Mouse (Mus musculus) forebrain, embryonic 13.5 days (tissue): ENCODE data around the gene Atf2. TPM values are rescaled to one million over a fixed set of nuclear protein-coding genes. Genes with fewer than 3 reads are reported as not detected.

ENCODE experiments used
- ATAC-seq: fragments of 200-750 bp; cut with Nextera tagmentation; 2 replicates; pipeline ENCODE4 v1.8.0; 2017
- H3K27ac ChIP-seq: fragments of 300-500 bp; sonication (generic); 2 replicates; pipeline ENCODE4 v1.5.1; 2015; ENCODE audit warnings: inconsistent platforms, mild to moderate bottlenecking, moderate library complexity
- H3K27me3 ChIP-seq: fragments of 300-500 bp; sonication (generic); 2 replicates; pipeline ENCODE4 v1.6.1; 2015; ENCODE audit warnings: mild to moderate bottlenecking, inconsistent platforms
- H3K36me3 ChIP-seq: fragments of 300-500 bp; sonication (generic); 2 replicates; pipeline ENCODE4 v1.6.1; 2015; ENCODE audit warnings: mild to moderate bottlenecking, inconsistent platforms; ENCODE audit not compliant: poor library complexity, severe bottlenecking
- H3K4me1 ChIP-seq: fragments of 300-500 bp; sonication (generic); 2 replicates; pipeline ENCODE4 v1.6.1; 2015; ENCODE audit warnings: inconsistent platforms
- H3K4me2 ChIP-seq: fragments of 300-500 bp; sonication (generic); 2 replicates; pipeline ENCODE4 v1.6.1; 2015; ENCODE audit warnings: inconsistent platforms, mild to moderate bottlenecking, moderate library complexity
- H3K4me3 ChIP-seq: fragments of 300-500 bp; sonication (generic); 2 replicates; pipeline ENCODE4 v1.5.1; 2015; ENCODE audit warnings: mild to moderate bottlenecking, inconsistent platforms
- H3K9ac ChIP-seq: fragments of 300-500 bp; sonication (generic); 2 replicates; pipeline ENCODE4 v1.6.1; 2015; ENCODE audit warnings: mild to moderate bottlenecking, inconsistent platforms
- H3K9me3 ChIP-seq: fragments of 300-500 bp; sonication (generic); replicated peaks from 2 replicates; pipeline ENCODE4 v1.6.1; 2016; ENCODE audit warnings: inconsistent platforms
- WGBS: fragments of 180-500 bp; shearing (Covaris S2); methylation state at CpG from one replicate; pipeline ENCODE4 v1.1.7; 2015; 5-methylcytosine and 5-hydroxymethylcytosine counted together
- polyA plus RNA-seq: library from polyadenylated mRNA; unstranded; fragments of >200 nt; fragmentation: Nextera tagmentation; extraction: Ambion mirVana; gene quantifications from 2 replicates; pipeline ENCODE4 v1.2.1, GENCODE M21; 2015

The Atf2 gene
- polyA plus RNA-seq, 1 experiment from 2014 or later = 99.9 TPM

- ATAC-seq = peak; percentile 63; the same call in 1 of the 2 replicates
- H3K36me3 ChIP-seq = no peaks in the 10 kb centered on the region
- 0 out of 2 replicates have a peak, but pooled peaks cover 7% of the 10 kb centered on the region for H3K4me1 ChIP-seq
- H3K9ac ChIP-seq = no peak overlapping the region
- H3K27ac ChIP-seq = no peak overlapping the region
- 54% methylated on average over 2 of the region's 2 CpGs for WGBS
- H3K9me3 ChIP-seq = no peaks in the 10 kb centered on the region
- no peak overlapping the region for H3K4me2 ChIP-seq
- H3K4me3 ChIP-seq = no peak overlapping the region
- H3K27me3 ChIP-seq = no peaks in the 10 kb centered on the region
These were observed 102.1 kb downstream of the Atf2 start for GRCm38 (mm10) chr2:73790332-73790731.

GRCm38 (mm10) chr2:73788395-73788794, 104.0 kb downstream of the Atf2 start:
- H3K4me2 ChIP-seq = no peak overlapping the region
- 0 out of 2 replicates have a peak, but pooled peaks cover 7% of the 10 kb centered on the region for H3K4me1 ChIP-seq
- ATAC-seq = no peak
- WGBS = 82% methylated on average over 6 of the region's 6 CpGs
- no peak overlapping the region for H3K4me3 ChIP-seq
- no peak overlapping the region for H3K27ac ChIP-seq
- no peak overlapping the region for H3K9ac ChIP-seq
- H3K9me3 ChIP-seq = 0 out of 2 replicates have a peak, but pooled peaks cover 4% of the 10 kb centered on the region
- H3K27me3 ChIP-seq = no peaks in the 10 kb centered on the region
- no peaks in the 10 kb centered on the region for H3K36me3 ChIP-seq

GRCm38 (mm10) chr2:73782371-73782905, 110.0 kb downstream of the Atf2 start:
- Histone ChIP-seq H3K27ac (no peak overlapping the region), H3K9me3 (0 out of 2 replicates have a peak, but pooled peaks cover 4% of the 10 kb centered on the region), H3K4me3 (no peak overlapping the region), H3K9ac (no peak overlapping the region), H3K36me3 (no peaks in the 10 kb centered on the region), H3K4me2 (no peak overlapping the region), H3K27me3 (no peaks in the 10 kb centered on the region), H3K4me1 (peaks cover 45% of the 10 kb centered on the region)
- 39% methylated on average over 9 of the region's 9 CpGs for WGBS
- ATAC-seq = no peak

- peak overlapping the region; percentile 37; the same call in 1 of the 2 replicates for H3K4me2 ChIP-seq
- no peaks in the 10 kb centered on the region for H3K36me3 ChIP-seq
- H3K9ac ChIP-seq = no peak overlapping the region
These were observed 112.0 kb downstream of the Atf2 start for GRCm38 (mm10) chr2:73780321-73781010.

GRCm38 (mm10) chr2:73779796-73780195, 112.6 kb downstream of the Atf2 start:
- H3K4me1 ChIP-seq = peaks cover 51% of the 10 kb centered on the region
- H3K27ac ChIP-seq = no peak overlapping the region
- WGBS = 21% methylated on average over 7 of the region's 7 CpGs
- peak overlapping the region; percentile 37 for H3K4me2 ChIP-seq
- no peak overlapping the region for H3K4me3 ChIP-seq
- no peaks in the 10 kb centered on the region for H3K36me3 ChIP-seq
- ATAC-seq = no peak
- H3K9ac ChIP-seq = no peak overlapping the region
- 0 out of 2 replicates have a peak, but pooled peaks cover 4% of the 10 kb centered on the region for H3K9me3 ChIP-seq
- H3K27me3 ChIP-seq = no peaks in the 10 kb centered on the region

More at GRCm38 (mm10) chr2:73780321-73781010, 112.0 kb downstream of the Atf2 start:
- Histone ChIP-seq H3K4me3 (no peak overlapping the region), H3K27ac (0 out of 2 replicates have a peak overlapping the region, but pooled peaks have one; percentile 3), H3K27me3 (no peaks in the 10 kb centered on the region), H3K4me1 (peaks cover 51% of the 10 kb centered on the region), H3K9me3 (0 out of 2 replicates have a peak, but pooled peaks cover 4% of the 10 kb centered on the region)
- WGBS = 62% methylated on average over 14 of the region's 14 CpGs
- ATAC-seq = no peak; the same call in 1 of the 2 replicates

- H3K4me2 ChIP-seq = peak overlapping the region; percentile 37
- 45% methylated on average over 4 of the region's 4 CpGs for WGBS
- no peak overlapping the region for H3K9ac ChIP-seq
- peak overlapping the region; percentile 44 for H3K27ac ChIP-seq
- peaks cover 55% of the 10 kb centered on the region for H3K4me1 ChIP-seq
- no peaks in the 10 kb centered on the region for H3K9me3 ChIP-seq
- H3K4me3 ChIP-seq = no peak overlapping the region
- ATAC-seq = no peak; the same call in 1 of the 2 replicates
- no peaks in the 10 kb centered on the region for H3K27me3 ChIP-seq
- no peaks in the 10 kb centered on the region for H3K36me3 ChIP-seq
These were observed 113.3 kb downstream of the Atf2 start for GRCm38 (mm10) chr2:73779016-73779595.

GRCm38 (mm10) chr2:73776936-73777335, 115.5 kb downstream of the Atf2 start:
- Histone ChIP-seq H3K36me3 (no peaks in the 10 kb centered on the region), H3K9me3 (no peaks in the 10 kb centered on the region), H3K27me3 (no peaks in the 10 kb centered on the region), H3K9ac (no peak overlapping the region), H3K4me2 (no peak overlapping the region; the same call in 1 of the 2 replicates), H3K4me1 (peaks cover 60% of the 10 kb centered on the region), H3K4me3 (no peak overlapping the region), H3K27ac (no peak overlapping the region)
- ATAC-seq = no peak
- 36% methylated on average over 4 of the region's 4 CpGs for WGBS

DNA sequence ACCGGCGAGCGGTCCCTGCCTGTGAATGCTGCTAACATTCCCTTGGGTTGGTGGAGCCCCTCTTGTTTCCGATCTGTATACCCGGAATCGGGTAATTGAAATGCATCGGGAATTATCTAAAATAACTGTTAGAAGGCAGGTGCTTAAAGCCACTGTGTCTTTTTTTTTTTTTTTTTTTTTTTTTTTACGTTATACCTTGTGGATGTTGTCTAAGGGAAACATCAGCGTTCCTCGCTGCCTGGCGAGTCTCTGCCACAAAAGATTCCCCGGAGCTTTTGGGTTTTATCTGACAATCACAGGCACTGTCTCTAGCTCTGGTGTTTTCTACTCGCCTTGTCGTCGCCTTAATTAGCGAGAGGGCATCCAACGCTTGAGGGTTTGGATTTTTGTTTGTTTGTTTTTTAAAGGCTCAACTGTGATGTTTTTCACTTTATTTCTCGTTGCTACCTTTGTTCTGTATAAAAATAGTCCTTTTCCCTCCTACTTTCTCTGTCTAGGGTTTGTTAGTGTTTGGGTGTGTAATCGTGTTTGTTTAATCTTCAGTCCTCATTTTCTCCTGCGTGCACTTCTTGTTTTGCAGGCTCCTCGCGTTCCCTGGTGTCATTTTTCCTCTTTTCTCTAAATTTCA, 116.6 kb downstream of the Atf2 start:
- WGBS = under 1% methylated on average over 22 of the region's 22 CpGs
- no peaks in the 10 kb centered on the region for H3K36me3 ChIP-seq
- no peaks in the 10 kb centered on the region for H3K9me3 ChIP-seq
- H3K27me3 ChIP-seq = no peaks in the 10 kb centered on the region
- peak overlapping the region; percentile 82 for H3K4me3 ChIP-seq
- peak overlapping the region; percentile 67 for H3K4me2 ChIP-seq
- ATAC-seq = peak; percentile 22; the same call in 1 of the 2 replicates
- peak overlapping the region; percentile 89 for H3K27ac ChIP-seq
- peaks cover 60% of the 10 kb centered on the region for H3K4me1 ChIP-seq
- peak overlapping the region; percentile 89 for H3K9ac ChIP-seq

GRCm38 (mm10) chr2:73774786-73775682, 117.4 kb downstream of the Atf2 start, which contains the start of gene Chn1:
Gene Chn1 (minus strand): TSS chr2:73775346.
- H3K36me3 ChIP-seq = no peaks in the 10 kb centered on the region
- peaks cover 56% of the 10 kb centered on the region for H3K4me1 ChIP-seq
- peak within 1 kb of the TSS; percentile 67 for H3K4me2 ChIP-seq
- no peaks in the 10 kb centered on the region for H3K27me3 ChIP-seq
- WGBS = under 1% methylated on average over 63 of the region's 131 CpGs
- peak; percentile 95 for ATAC-seq
- H3K27ac ChIP-seq = peak within 1 kb of the TSS; percentile 89
- peak within 1 kb of the TSS; percentile 89 for H3K9ac ChIP-seq
- no peaks in the 10 kb centered on the region for H3K9me3 ChIP-seq
- H3K4me3 ChIP-seq = peak within 1 kb of the TSS; percentile 82

DNA sequence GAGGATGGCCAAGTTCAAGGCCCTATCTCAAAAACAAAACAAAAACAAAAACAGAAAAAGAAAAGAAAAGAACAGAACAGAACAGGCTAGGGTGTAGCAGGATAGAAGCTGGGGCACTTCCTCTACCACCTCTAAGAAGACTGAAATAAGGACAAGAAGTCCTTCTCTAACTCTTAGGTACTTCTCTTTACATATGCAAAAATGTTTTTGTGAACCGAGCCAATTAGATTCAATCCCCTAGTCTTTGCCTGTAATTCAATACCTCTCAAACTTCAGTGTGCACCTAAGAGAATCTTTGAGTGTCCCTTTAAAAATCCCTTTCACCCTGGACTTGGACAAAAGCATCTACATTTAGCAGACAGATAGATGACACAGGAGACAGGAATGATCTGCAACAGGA, 119.5 kb downstream of the Atf2 start:
- ATAC-seq = no peak
- Histone ChIP-seq H3K27me3 (no peaks in the 10 kb centered on the region), H3K9me3 (no peaks in the 10 kb centered on the region)

DNA sequence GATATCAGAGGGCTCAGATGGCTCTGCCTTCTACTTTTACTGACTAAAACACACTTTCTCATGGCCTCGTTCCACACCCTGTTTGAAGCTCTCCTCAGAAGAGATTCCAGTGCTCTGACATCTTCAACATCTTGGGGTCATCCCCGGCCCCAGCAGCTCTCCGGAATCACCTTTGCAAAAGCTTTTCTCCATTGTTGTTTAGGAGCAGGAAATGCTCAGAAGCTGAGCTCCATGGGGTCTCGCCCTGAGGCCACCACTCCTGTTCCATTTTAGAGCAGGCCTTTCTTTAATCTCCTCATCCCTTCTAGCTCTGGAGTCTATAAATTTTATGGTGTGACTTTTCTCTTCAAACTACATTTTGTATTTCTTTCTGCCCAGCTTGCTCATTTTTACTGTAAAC, 123.8 kb downstream of the Atf2 start:
- Histone ChIP-seq H3K9ac (no peak overlapping the region), H3K4me3 (no peak overlapping the region), H3K4me2 (no peak overlapping the region), H3K36me3 (no peaks in the 10 kb centered on the region), H3K4me1 (peaks cover 39% of the 10 kb centered on the region), H3K27ac (no peak overlapping the region), H3K9me3 (no peaks in the 10 kb centered on the region), H3K27me3 (no peaks in the 10 kb centered on the region)
- WGBS = 76% methylated on average over 4 of the region's 4 CpGs
- no peak for ATAC-seq

More for the DNA sequence above, 119.5 kb downstream of the Atf2 start:
- Histone ChIP-seq H3K9ac (peak overlapping the region; percentile 56; the same call in 1 of the 2 replicates), H3K27ac (no peak overlapping the region), H3K4me3 (peak overlapping the region; percentile 82), H3K36me3 (no peaks in the 10 kb centered on the region), H3K4me1 (peaks cover 45% of the 10 kb centered on the region), H3K4me2 (peak overlapping the region; percentile 67)
- WGBS = 9% methylated on average over 1 of the region's 1 CpGs
